Mouse (Mus musculus): ENCODE data around the gene 3110021N24Rik. TPM values are rescaled to one million over a fixed set of nuclear protein-coding genes. Genes with fewer than 3 reads are reported as not detected.

Gene 3110021N24Rik
- polyA plus RNA-seq, 1 experiment from 2014 or later: 1.4 TPM

- Histone ChIP-seq H3K4me2 (no peak overlapping the region), H3K27me3 (no peaks in the 10 kb centered on the region), H3K9me3 (replicated peaks) (no peaks in the 10 kb centered on the region), H3K27ac (no peak overlapping the region), H3K4me3 (replicated peaks) (no peak overlapping the region), H3K9ac (no peak overlapping the region), H3K36me3 (no peaks in the 10 kb centered on the region), H3K4me1 (no peaks in the 10 kb centered on the region)
- ATAC-seq (replicated peaks; ENCODE audit: low FRiP score): no peak
- 87% methylated on average over 3 of the region's 3 CpGs for WGBS
Observed at GRCm38 (mm10) chr4:108759583-108759982, 40.1 kb downstream of the 3110021N24Rik start.

GRCm38 (mm10) chr4:108768527-108768926, 49.1 kb downstream of the 3110021N24Rik start:
- Histone ChIP-seq H3K9me3 (replicated peaks) (no peaks in the 10 kb centered on the region), H3K27ac (peak overlapping the region; percentile 9; the same call in 1 of the 2 replicates), H3K36me3 (no peaks in the 10 kb centered on the region), H3K4me1 (0 out of 2 replicates have a peak, but pooled peaks cover 2% of the 10 kb centered on the region), H3K27me3 (no peaks in the 10 kb centered on the region), H3K4me3 (replicated peaks) (no peak overlapping the region), H3K4me2 (no peak overlapping the region), H3K9ac (no peak overlapping the region)
- ATAC-seq (replicated peaks; ENCODE audit: low FRiP score): peak; percentile 67; the same call in 1 of the 2 replicates

- Histone ChIP-seq H3K27me3 (no peaks in the 10 kb centered on the region), H3K4me3 (replicated peaks) (peak overlapping the region; percentile 94), H3K27ac (peak overlapping the region; percentile 97), H3K36me3 (no peaks in the 10 kb centered on the region), H3K9me3 (replicated peaks) (no peaks in the 10 kb centered on the region), H3K9ac (peak overlapping the region; percentile 94), H3K4me2 (peak overlapping the region; percentile 86), H3K4me1 (peaks cover 2% of the 10 kb centered on the region; the same call in 1 of the 2 replicates)
- WGBS: under 1% methylated on average over 7 of the region's 7 CpGs
- ATAC-seq (replicated peaks; ENCODE audit: low FRiP score): no peak
Observed at GRCm38 (mm10) chr4:108779763-108780056, 60.3 kb downstream of the 3110021N24Rik start.

GRCm38 (mm10) chr4:108780057-108780863, 60.8 kb downstream of the 3110021N24Rik start, which contains the start of gene Zfyve9:
Zfyve9 (minus strand) TSS chr4:108780798.
- peak within 1 kb of the TSS; percentile 94 for H3K4me3 ChIP-seq (replicated peaks)
- H3K9ac ChIP-seq: peak within 1 kb of the TSS; percentile 94
- peak within 1 kb of the TSS; percentile 86 for H3K4me2 ChIP-seq
- under 1% methylated on average over 88 of the region's 111 CpGs for WGBS
- H3K27ac ChIP-seq: peak within 1 kb of the TSS; percentile 97
- H3K4me1 ChIP-seq: peaks cover 2% of the 10 kb centered on the region; the same call in 1 of the 2 replicates
- H3K27me3 ChIP-seq: no peaks in the 10 kb centered on the region
- ATAC-seq (replicated peaks; ENCODE audit: low FRiP score): peak; percentile 95
- H3K9me3 ChIP-seq (replicated peaks): no peaks in the 10 kb centered on the region
- H3K36me3 ChIP-seq: no peaks in the 10 kb centered on the region

- peak overlapping the region; percentile 94 for H3K4me3 ChIP-seq (replicated peaks)
- no peaks in the 10 kb centered on the region for H3K27me3 ChIP-seq
- no peak; the same call in 1 of the 2 replicates for ATAC-seq (replicated peaks; ENCODE audit: low FRiP score)
- H3K4me2 ChIP-seq: peak overlapping the region; percentile 86
- no peaks in the 10 kb centered on the region for H3K9me3 ChIP-seq (replicated peaks)
- peaks cover 2% of the 10 kb centered on the region; the same call in 1 of the 2 replicates for H3K4me1 ChIP-seq
- WGBS: under 1% methylated on average over 20 of the region's 20 CpGs
- H3K27ac ChIP-seq: peak overlapping the region; percentile 97
- H3K36me3 ChIP-seq: no peaks in the 10 kb centered on the region
- peak overlapping the region; percentile 94 for H3K9ac ChIP-seq
Observed at GRCm38 (mm10) chr4:108780864-108781205, 61.4 kb downstream of the 3110021N24Rik start.

- H3K27ac ChIP-seq: no peak overlapping the region
- H3K4me3 ChIP-seq (replicated peaks): no peak overlapping the region
- H3K27me3 ChIP-seq: no peaks in the 10 kb centered on the region
- WGBS: 61% methylated on average over 3 of the region's 3 CpGs
- no peaks in the 10 kb centered on the region for H3K36me3 ChIP-seq
- H3K9me3 ChIP-seq (replicated peaks): no peaks in the 10 kb centered on the region
- no peak for ATAC-seq (replicated peaks; ENCODE audit: low FRiP score)
- no peak overlapping the region for H3K9ac ChIP-seq
- H3K4me1 ChIP-seq: peaks cover 2% of the 10 kb centered on the region; the same call in 1 of the 2 replicates
- H3K4me2 ChIP-seq: peak overlapping the region; percentile 86; the same call in 1 of the 2 replicates
Observed at GRCm38 (mm10) chr4:108781596-108781995, 62.1 kb downstream of the 3110021N24Rik start.

- Histone ChIP-seq H3K4me3 (replicated peaks) (no peak overlapping the region), H3K9me3 (replicated peaks) (no peaks in the 10 kb centered on the region), H3K27me3 (no peaks in the 10 kb centered on the region), H3K4me1 (peaks cover 2% of the 10 kb centered on the region; the same call in 1 of the 2 replicates), H3K27ac (no peak overlapping the region), H3K9ac (no peak overlapping the region), H3K36me3 (no peaks in the 10 kb centered on the region), H3K4me2 (no peak overlapping the region)
- WGBS: 38% methylated on average over 8 of the region's 8 CpGs
- no peak for ATAC-seq (replicated peaks; ENCODE audit: low FRiP score)
Observed at GRCm38 (mm10) chr4:108782421-108783085, 63.1 kb downstream of the 3110021N24Rik start.

GRCm38 (mm10) chr4:108789258-108789936, 69.9 kb downstream of the 3110021N24Rik start:
- no peaks in the 10 kb centered on the region for H3K9me3 ChIP-seq (replicated peaks)
- no peak for ATAC-seq (replicated peaks; ENCODE audit: low FRiP score)
- no peaks in the 10 kb centered on the region for H3K27me3 ChIP-seq
- H3K4me2 ChIP-seq: no peak overlapping the region
- no peak overlapping the region for H3K27ac ChIP-seq
- H3K36me3 ChIP-seq: no peaks in the 10 kb centered on the region
- H3K4me1 ChIP-seq: no peaks in the 10 kb centered on the region
- WGBS: 75% methylated on average over 6 of the region's 6 CpGs
- H3K4me3 ChIP-seq (replicated peaks): no peak overlapping the region
- no peak overlapping the region for H3K9ac ChIP-seq

- Histone ChIP-seq H3K27me3 (no peaks in the 10 kb centered on the region), H3K4me1 (no peaks in the 10 kb centered on the region), H3K9ac (no peak overlapping the region), H3K36me3 (no peaks in the 10 kb centered on the region), H3K4me3 (replicated peaks) (no peak overlapping the region), H3K27ac (no peak overlapping the region), H3K9me3 (replicated peaks) (no peaks in the 10 kb centered on the region), H3K4me2 (no peak overlapping the region)
- 63% methylated on average over 1 of the region's 1 CpGs for WGBS
- ATAC-seq (replicated peaks; ENCODE audit: low FRiP score): no peak
Observed at GRCm38 (mm10) chr4:108790507-108790906, 71.1 kb downstream of the 3110021N24Rik start.

- Histone ChIP-seq H3K4me3 (replicated peaks) (no peak overlapping the region), H3K9me3 (replicated peaks) (no peaks in the 10 kb centered on the region), H3K27ac (no peak overlapping the region), H3K4me1 (peaks cover 4% of the 10 kb centered on the region), H3K36me3 (no peaks in the 10 kb centered on the region), H3K4me2 (no peak overlapping the region), H3K9ac (no peak overlapping the region), H3K27me3 (no peaks in the 10 kb centered on the region)
- WGBS: 46% methylated on average over 1 of the region's 1 CpGs
- ATAC-seq (replicated peaks; ENCODE audit: low FRiP score): no peak
Observed at GRCm38 (mm10) chr4:108793941-108794340, 74.5 kb downstream of the 3110021N24Rik start.

GRCm38 (mm10) chr4:108796701-108797100, 77.3 kb downstream of the 3110021N24Rik start:
- Histone ChIP-seq H3K4me3 (replicated peaks) (no peak overlapping the region), H3K27ac (no peak overlapping the region; the same call in 1 of the 2 replicates), H3K27me3 (no peaks in the 10 kb centered on the region), H3K4me2 (no peak overlapping the region), H3K9ac (no peak overlapping the region), H3K9me3 (replicated peaks) (no peaks in the 10 kb centered on the region), H3K4me1 (peaks cover 4% of the 10 kb centered on the region), H3K36me3 (no peaks in the 10 kb centered on the region)
- WGBS: 24% methylated on average over 4 of the region's 4 CpGs
- ATAC-seq (replicated peaks; ENCODE audit: low FRiP score): no peak
